ENCODE assay signal across 8 mouse cellular contexts in the genomic region with DNA sequence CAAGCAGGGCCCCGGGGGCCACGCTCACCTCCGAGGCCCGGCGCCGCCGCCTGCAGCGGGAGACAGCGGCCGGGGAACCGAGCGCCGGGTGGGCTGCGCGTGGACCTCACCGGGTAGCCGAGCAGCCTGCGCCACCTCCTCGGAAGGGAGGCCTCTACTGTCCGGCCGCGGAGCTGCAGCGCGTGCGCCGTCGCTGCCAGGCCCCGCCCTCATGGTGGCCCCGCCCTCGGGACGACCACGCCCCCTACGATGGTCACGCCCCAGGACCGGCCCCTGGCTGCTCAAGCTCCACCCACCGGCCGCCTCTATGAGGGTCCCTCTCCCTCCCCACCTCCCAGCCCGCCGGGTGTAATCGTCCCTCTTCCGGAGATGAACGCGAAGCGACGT. TPM values are rescaled to one million over a fixed set of nuclear protein-coding genes. Genes with fewer than 3 reads are reported as not detected.
DNase-seq lines count a peak whose midpoint lies in the region; ATAC-seq and TF ChIP-seq lines count a peak whose summit lies in the region.

No protein-coding gene starts in this region.

- peak overlapping the region; percentile 70 for H3K4me3 ChIP-seq in ES-Bruce4 (ENCODE audit: low read depth, low read length)
- H3K4me3 ChIP-seq in forebrain, embryonic 14.5 days (ENCODE audit: low read depth, low read length) = peak overlapping the region; percentile 44
- peak overlapping the region; percentile 60 for H3K4me3 ChIP-seq in liver, embryonic 15.5 days (replicated peaks)
- peak overlapping the region; percentile 61 for H3K4me3 ChIP-seq in neural tube, embryonic 12.5 days
- peak overlapping the region; percentile 65 for H3K4me3 ChIP-seq in stomach, embryonic 16.5 days (replicated peaks; ENCODE audit: low read length)

- intact Hi-C loops in heart, postnatal 10 days (cut with DNase I) = loop anchor here (5.0 kb wide), 1 partner anchor 112 kb away; no protein-coding TSS in a partner anchor

- TF ChIP-seq POLR2A in ES-Bruce4 (IDR thresholded peaks at IDR 0.05; ENCODE audit: insufficient read depth, low read length) = no peak

- H3K9ac ChIP-seq in ES-Bruce4 (ENCODE audit: low read depth, poor library complexity, severe bottlenecking) = peak overlapping the region; percentile 84
- H3K9ac ChIP-seq in forebrain, embryonic 14.5 days (ENCODE audit: low read length) = peak overlapping the region; percentile 65
- peak overlapping the region; percentile 30; the same call in 1 of the 2 replicates for H3K9ac ChIP-seq in liver, embryonic 15.5 days
- H3K9ac ChIP-seq in neural tube, embryonic 12.5 days = peak overlapping the region; percentile 72
- peak overlapping the region; percentile 74 for H3K9ac ChIP-seq in stomach, embryonic 16.5 days (ENCODE audit: low read length)

- H3K27me3 ChIP-seq in ES-Bruce4 (ENCODE audit: control insufficient read depth, insufficient read depth, low read length, poor library complexity, severe bottlenecking) = peaks cover 5% of the 10 kb centered on the region
- peaks cover 44% of the 10 kb centered on the region for H3K27me3 ChIP-seq in forebrain, embryonic 14.5 days (replicated peaks; ENCODE audit: control insufficient read depth, insufficient read depth, low read length)
- H3K27me3 ChIP-seq in liver, embryonic 15.5 days = peaks cover 50% of the 10 kb centered on the region
- H3K27me3 ChIP-seq in neural tube, embryonic 12.5 days (replicated peaks) = peaks cover 30% of the 10 kb centered on the region
- H3K27me3 ChIP-seq in stomach, embryonic 16.5 days (ENCODE audit: control insufficient read depth, insufficient read depth, low read length) = peaks cover 17% of the 10 kb centered on the region; the same call in 1 of the 2 replicates

- WGBS in forebrain, embryonic 14.5 days = under 1% methylated on average over 16 of the region's 45 CpGs
- WGBS in liver, embryonic 15.5 days (ENCODE audit: insufficient replicate concordance) = under 1% methylated on average over 45 of the region's 45 CpGs
- WGBS in neural tube, embryonic 12.5 days = under 1% methylated on average over 44 of the region's 45 CpGs
- WGBS in stomach, embryonic 16.5 days = under 1% methylated on average over 41 of the region's 45 CpGs

- H3K36me3 ChIP-seq in ES-Bruce4 (ENCODE audit: control insufficient read depth, insufficient read depth, low read length, poor library complexity, severe bottlenecking) = no peaks in the 10 kb centered on the region
- H3K36me3 ChIP-seq in forebrain, embryonic 14.5 days (ENCODE audit: control insufficient read depth, insufficient read depth, low read length) = no peaks in the 10 kb centered on the region
- H3K36me3 ChIP-seq in liver, embryonic 15.5 days (replicated peaks) = no peaks in the 10 kb centered on the region
- H3K36me3 ChIP-seq in neural tube, embryonic 12.5 days = no peaks in the 10 kb centered on the region
- no peaks in the 10 kb centered on the region for H3K36me3 ChIP-seq in stomach, embryonic 16.5 days (ENCODE audit: control insufficient read depth, insufficient read depth, low read length)

- H3K27ac ChIP-seq in ES-Bruce4 (ENCODE audit: insufficient read depth, low read length) = no peak overlapping the region
- no peak overlapping the region for H3K27ac ChIP-seq in forebrain, embryonic 14.5 days (ENCODE audit: low read depth, low read length)
- H3K27ac ChIP-seq in liver, embryonic 15.5 days (replicated peaks) = no peak overlapping the region
- H3K27ac ChIP-seq in neural tube, embryonic 12.5 days = no peak overlapping the region; the same call in 1 of the 2 replicates
- H3K27ac ChIP-seq in stomach, embryonic 16.5 days (ENCODE audit: low read length) = no peak overlapping the region

- H3K4me1 ChIP-seq in ES-Bruce4 (ENCODE audit: control insufficient read depth, insufficient read depth, low read length) = no peaks in the 10 kb centered on the region
- peaks cover 13% of the 10 kb centered on the region; the same call in 1 of the 2 replicates for H3K4me1 ChIP-seq in forebrain, embryonic 14.5 days (ENCODE audit: control insufficient read depth, insufficient read depth, low read length)
- H3K4me1 ChIP-seq in liver, embryonic 15.5 days (replicated peaks) = peaks cover 9% of the 10 kb centered on the region
- H3K4me1 ChIP-seq in neural tube, embryonic 12.5 days = peaks cover 9% of the 10 kb centered on the region; the same call in 1 of the 2 replicates
- H3K4me1 ChIP-seq in stomach, embryonic 16.5 days (ENCODE audit: control insufficient read depth, insufficient read depth, low read length) = peaks cover 4% of the 10 kb centered on the region; the same call in 1 of the 2 replicates

- no peak for TF ChIP-seq EP300 in ES-Bruce4 (IDR thresholded peaks at IDR 0.05; ENCODE audit: insufficient read depth, low read depth, low read length)

- H3K9me3 ChIP-seq in ES-Bruce4 (replicated peaks; ENCODE audit: control insufficient read depth, insufficient read depth, low read length, poor library complexity, severe bottlenecking) = no peaks in the 10 kb centered on the region
- H3K9me3 ChIP-seq in forebrain, embryonic 14.5 days (replicated peaks; ENCODE audit: control insufficient read depth, low read length) = no peaks in the 10 kb centered on the region
- no peaks in the 10 kb centered on the region for H3K9me3 ChIP-seq in liver, embryonic 15.5 days (replicated peaks)
- H3K9me3 ChIP-seq in neural tube, embryonic 12.5 days = no peaks in the 10 kb centered on the region
- H3K9me3 ChIP-seq in stomach, embryonic 16.5 days (replicated peaks; ENCODE audit: control insufficient read depth, low read length) = no peaks in the 10 kb centered on the region

- DNase-seq in cerebellum, adult 11-12 months = peak; percentile 87
- DNase-seq in forebrain, embryonic 14.5 days (ENCODE audit: low spot score) = peak; percentile 73
- peak; percentile 86 to 90 for DNase-seq in heart, postnatal 10 days
- DNase-seq in kidney, postnatal 4 days = peak; percentile 90 to 91

- ATAC-seq in forebrain, embryonic 14.5 days = peak; percentile 79
- peak; percentile 83 for ATAC-seq in liver, embryonic 15.5 days (ENCODE audit: insufficient read depth)
- peak; percentile 91 for ATAC-seq in neural tube, embryonic 12.5 days (ENCODE audit: low FRiP score, low read depth)
- peak; percentile 94 for ATAC-seq in stomach, embryonic 16.5 days (ENCODE audit: insufficient read depth, low FRiP score)

- H3K4me2 ChIP-seq in forebrain, embryonic 14.5 days (ENCODE audit: low read length) = peak overlapping the region; percentile 84
- H3K4me2 ChIP-seq in liver, embryonic 15.5 days = peak overlapping the region; percentile 93
- H3K4me2 ChIP-seq in neural tube, embryonic 12.5 days (replicated peaks) = peak overlapping the region; percentile 87
- H3K4me2 ChIP-seq in stomach, embryonic 16.5 days (ENCODE audit: low read depth, low read length) = peak overlapping the region; percentile 100

- peak; percentile 44 for TF ChIP-seq CTCF in ES-Bruce4 (IDR thresholded peaks at IDR 0.05; ENCODE audit: low read depth, low read length)

RNA-seq across cellular contexts. Expression of a gene that starts 34.3 kb away (rescaled TPM):
- polyA plus RNA-seq in ES-Bruce4 (2011; ENCODE audit: insufficient read depth, insufficient read length, low read depth, missing spikeins) = not detected in 2 replicates
- polyA plus RNA-seq in forebrain, embryonic 14.5 days (2014; fragmentation: Nextera tagmentation; extraction: Ambion mirVana) = not detected in 2 replicates
- not detected for total RNA-seq in heart, postnatal 10 days (2021)
- not detected in 2 replicates for polyA plus RNA-seq in liver, embryonic 15.5 days (2015; fragmentation: Nextera tagmentation; extraction: Ambion mirVana)
- polyA plus RNA-seq in neural tube, embryonic 12.5 days (2016; fragmentation: Nextera tagmentation; extraction: Ambion mirVana) = not detected in 2 replicates
- not detected in 2 replicates for polyA plus RNA-seq in stomach, embryonic 16.5 days (2015; fragmentation: Nextera tagmentation; extraction: Ambion mirVana)

Comparison
In these comparisons a context has a peak if more than half of its experiments do, and no peak if none do; other contexts are left out.
1. H3K9ac ChIP-seq: peak in every context shown above with its lines; median percentile 84 in ES-Bruce4; 74 in stomach, embryonic 16.5 days; 72 in neural tube, embryonic 12.5 days; 65 in forebrain, embryonic 14.5 days; 30 in liver, embryonic 15.5 days.